Mouse (Mus musculus) ES-E14 (cell line): ENCODE results near the gene Rpl28. TPM values are rescaled to one million over a fixed set of nuclear protein-coding genes. Genes with fewer than 3 reads are reported as not detected.

Experiments used
- DNase-seq: peaks from one replicate; pipeline ENCODE4 v3.0.0-alpha.2; 2013; ENCODE audit warnings: low read depth, low spot score
- H3K27ac ChIP-seq: 2 replicates; pipeline ENCODE4 v1.5.1; 2012; ENCODE audit warnings: low read depth, mild to moderate bottlenecking, low read length, moderate library complexity, mixed read lengths; ENCODE audit not compliant: poor library complexity, insufficient read depth, severe bottlenecking
- H3K36me3 ChIP-seq: 2 replicates; pipeline ENCODE4 v1.6.1; 2012; ENCODE audit warnings: mild to moderate bottlenecking, low read length, moderate library complexity, mixed read lengths; ENCODE audit not compliant: control insufficient read depth, poor library complexity, insufficient read depth, severe bottlenecking
- H3K4me1 ChIP-seq, 2 experiments: fragments of 150-350 bp in 1 of 2; sonication (generic) in 1 of 2; 2 replicates each; pipeline ENCODE4 v1.6.1; 2012; ENCODE audit warnings: low read length in 2 of 2, mild to moderate bottlenecking in 1 of 2, mixed read lengths in 1 of 2; ENCODE audit not compliant: control insufficient read depth in 2 of 2, insufficient read depth in 2 of 2, poor library complexity in 1 of 2
- H3K4me3 ChIP-seq, 2 experiments: fragments of 150-350 bp in 1 of 2; sonication (generic) in 1 of 2; 2 replicates each; pipeline ENCODE4 v1.5.1; 2012; ENCODE audit warnings: low read length in 2 of 2, low read depth in 1 of 2, mild to moderate bottlenecking in 1 of 2, mixed read lengths in 1 of 2; ENCODE audit not compliant: insufficient read depth in 1 of 2, poor library complexity in 1 of 2, severe bottlenecking in 1 of 2
- H3K9ac ChIP-seq: 2 replicates; pipeline ENCODE4 v1.6.1; 2012; ENCODE audit warnings: low read depth, mild to moderate bottlenecking, low read length, mixed read lengths; ENCODE audit not compliant: poor library complexity, insufficient read depth, severe bottlenecking
- H3K9me3 ChIP-seq: fragments of 150-350 bp; sonication (generic); 2 replicates; pipeline ENCODE4 v1.6.1; 2012; ENCODE audit warnings: low read depth, mild to moderate bottlenecking, low read length; ENCODE audit not compliant: control insufficient read depth, insufficient read depth
- CHD2 ChIP-seq: IDR thresholded peaks from 2 replicates; pipeline ENCODE4 v1.6.1; 2014; ENCODE audit warnings: mild to moderate bottlenecking, low read depth, low read length, inconsistent platforms
- HCFC1 ChIP-seq: IDR thresholded peaks from 2 replicates; pipeline ENCODE4 v1.6.1; 2012; ENCODE audit warnings: low read length, inconsistent platforms, borderline replicate concordance; ENCODE audit not compliant: insufficient read depth
- MAFK ChIP-seq: IDR thresholded peaks from 2 replicates; pipeline ENCODE4 v1.6.1; 2014; ENCODE audit warnings: mild to moderate bottlenecking, low read depth, low read length, inconsistent platforms; ENCODE audit not compliant: insufficient read depth
- ZC3H11A ChIP-seq: IDR thresholded peaks from 2 replicates; pipeline ENCODE4 v1.6.1; 2012; ENCODE audit warnings: low read depth, mild to moderate bottlenecking, inconsistent platforms, low read length, borderline replicate concordance
- ZNF384 ChIP-seq: IDR thresholded peaks from 2 replicates; pipeline ENCODE4 v1.6.1; 2012; ENCODE audit warnings: low read depth, low read length, inconsistent platforms
- in situ Hi-C, 2 experiments: fragments of 600-800 bp; cut with MboI; formaldehyde crosslinking; loops; one replicate each; pipeline ENCODE4 v1.15.1; 2025; ENCODE audit warnings: low sequenced_read_pairs in 2 of 2, inconsistent platforms in 1 of 2; ENCODE audit not compliant: unreplicated experiment in 2 of 2
- total RNA-seq: library from RNA; depleted of rRNA; stranded (reverse); fragments of 300-350 nt; gene quantifications from 2 replicates; pipeline ENCODE4 v1.2.3, GENCODE M21; 2012

Rpl28 gene
- total RNA-seq, 1 experiment: 1,352 TPM

- TF ChIP-seq HCFC1 (no peak), ZC3H11A (no peak), MAFK (no peak), ZNF384 (no peak), CHD2 (no peak)
- in situ Hi-C loops: no loop called here
- no peak overlapping the region for H3K27ac ChIP-seq
- peaks cover 2 to 24% of the 10 kb centered on the region in 2 experiments; a peak in 2 of 4 replicates for H3K4me1 ChIP-seq
- H3K9me3 ChIP-seq: no peaks in the 10 kb centered on the region
- no peak overlapping the region for H3K9ac ChIP-seq
- peaks cover 46% of the 10 kb centered on the region for H3K36me3 ChIP-seq
- DNase-seq: no peak
- no peak overlapping the region for H3K4me3 ChIP-seq
These were observed 45.3 kb upstream of the Rpl28 start for GRCm38 (mm10) chr7:4747156-4747899.

- TF ChIP-seq ZNF384: no peak
- TF ChIP-seq ZC3H11A: no peak
- TF ChIP-seq CHD2: no peak
- no peak for TF ChIP-seq MAFK
- TF ChIP-seq HCFC1: no peak
- in situ Hi-C loops: no loop called here
- DNase-seq: no peak
- no peaks in the 10 kb centered on the region for H3K9me3 ChIP-seq
- H3K9ac ChIP-seq: no peak overlapping the region
- no peak overlapping the region for H3K4me3 ChIP-seq
- peaks cover 2 to 21% of the 10 kb centered on the region in 2 experiments; a peak in 2 of 4 replicates for H3K4me1 ChIP-seq
- H3K36me3 ChIP-seq: peaks cover 37% of the 10 kb centered on the region
- no peak overlapping the region for H3K27ac ChIP-seq
These were observed 44.4 kb upstream of the Rpl28 start for GRCm38 (mm10) chr7:4748321-4748720.

- H3K36me3 ChIP-seq: peaks cover 33% of the 10 kb centered on the region
- DNase-seq: no peak
- in situ Hi-C loops: no loop called here
- TF ChIP-seq MAFK (no peak), ZNF384 (no peak), CHD2 (no peak), ZC3H11A (no peak), HCFC1 (no peak)
- H3K9me3 ChIP-seq: no peaks in the 10 kb centered on the region
- peaks cover 2 to 22% of the 10 kb centered on the region in 2 experiments; a peak in 2 of 4 replicates for H3K4me1 ChIP-seq
- no peak overlapping the region for H3K9ac ChIP-seq
- H3K27ac ChIP-seq: no peak overlapping the region
- no peak overlapping the region for H3K4me3 ChIP-seq
These were observed 43.5 kb upstream of the Rpl28 start for GRCm38 (mm10) chr7:4749169-4749568.

- peak overlapping the region; percentile 92 to 95 for H3K4me3 ChIP-seq
- DNase-seq: peak; percentile 95
- peak overlapping the region; percentile 92 for H3K9ac ChIP-seq
- H3K4me1 ChIP-seq: peaks cover 2 to 9% of the 10 kb centered on the region in 2 experiments; a peak in 2 of 4 replicates
- H3K9me3 ChIP-seq: no peaks in the 10 kb centered on the region
- H3K27ac ChIP-seq: peak overlapping the region; percentile 89
- in situ Hi-C loops: no loop called here
- H3K36me3 ChIP-seq: peaks cover 12% of the 10 kb centered on the region
- TF ChIP-seq ZNF384 (no peak), CHD2 (no peak), ZC3H11A (no peak), HCFC1 (no peak), MAFK (no peak)
These were observed 40.5 kb upstream of the Rpl28 start for GRCm38 (mm10) chr7:4751971-4752820.
